Mouse (Mus musculus): Measurements from ENCODE around the gene Acot13.
A peak's percentile ranks its signal among the peaks of the same experiment; 100 is the strongest.
"Not testable (repeated sequence)": the region's sequence is repeated elsewhere in the genome, so short reads cannot be mapped to it uniquely, and the experiment has no call there.

The Acot13 gene

DNA sequence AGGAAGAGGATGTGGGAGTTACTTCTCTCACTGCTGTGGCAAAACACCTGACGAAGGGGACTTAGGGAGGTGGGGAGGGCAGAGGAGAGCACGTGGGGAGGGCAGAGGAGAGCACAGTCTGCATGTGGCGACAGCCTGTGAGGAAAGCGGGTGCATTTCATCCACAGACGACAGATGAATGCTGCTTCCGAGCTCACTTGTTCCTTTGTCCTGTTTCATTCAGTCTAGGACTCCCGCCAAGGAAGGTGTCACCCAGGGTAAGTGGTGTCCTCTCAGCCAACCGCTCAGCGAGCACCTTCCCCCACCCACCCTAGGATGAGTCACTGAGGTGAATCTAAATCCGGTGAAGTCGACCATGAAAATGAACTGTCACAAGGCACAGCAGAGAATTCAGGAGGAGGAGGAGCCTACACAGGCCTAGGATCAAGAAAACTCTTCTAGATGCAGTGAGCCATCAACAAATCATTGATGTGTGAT, 45.3 kb downstream of the Acot13 start:
- DNase-seq (ENCODE audit: low read depth), result no peak

DNA sequence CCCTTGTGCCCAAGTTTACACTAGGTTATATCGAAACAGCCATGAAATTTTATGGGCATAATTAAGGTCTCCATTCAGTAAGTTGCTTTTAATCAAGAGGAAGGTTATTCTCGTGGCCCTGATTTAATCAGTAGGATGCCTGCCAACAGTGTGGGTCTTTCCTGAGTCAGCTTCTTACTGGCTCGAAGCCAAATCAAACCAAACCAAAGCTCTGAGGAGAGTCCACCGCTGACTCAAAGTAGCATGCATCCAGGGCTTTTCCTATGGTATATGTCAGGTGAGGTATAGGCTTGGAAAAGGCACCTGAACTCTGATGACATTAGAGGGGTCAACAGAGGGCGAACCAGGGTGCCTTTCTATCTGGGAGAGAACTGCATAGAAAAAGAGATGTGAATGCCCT, 49.4 kb downstream of the Acot13 start:
- DNase-seq (ENCODE audit: low read depth), result no peak

DNA sequence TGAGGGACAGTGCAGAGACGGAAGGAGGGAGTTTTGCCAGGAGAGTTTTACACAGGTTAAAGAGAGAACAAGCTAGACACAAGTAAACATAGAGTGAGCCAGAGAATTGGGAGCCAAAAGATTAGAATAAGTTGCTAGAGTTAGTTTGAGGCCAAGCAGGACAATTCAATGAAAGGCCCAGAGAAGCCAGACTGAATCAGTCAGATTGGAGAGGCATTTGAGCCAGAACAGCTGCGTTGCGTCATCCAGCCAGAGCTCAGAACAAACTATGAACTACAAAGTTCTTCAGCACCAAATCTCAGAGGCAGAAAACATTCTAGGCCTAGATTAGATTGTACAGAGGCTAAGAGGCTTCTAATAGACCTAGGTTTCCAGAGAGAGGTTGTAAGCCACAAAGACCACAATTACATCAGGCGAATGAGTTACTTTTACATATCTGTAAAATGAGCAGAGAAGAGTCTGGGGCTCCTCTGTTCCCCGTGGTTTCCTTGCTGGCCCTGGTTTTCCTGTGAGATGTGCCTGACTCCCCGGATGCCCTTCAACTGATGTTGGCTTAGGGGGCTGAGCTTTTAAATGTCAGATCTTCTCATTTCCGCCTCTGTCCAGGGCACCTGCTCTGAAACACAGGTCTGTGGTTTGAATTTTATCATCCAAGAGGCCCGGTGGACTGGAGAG, 52.5 kb downstream of the Acot13 start:
- DNase-seq (ENCODE audit: low read depth), result no peak

DNA sequence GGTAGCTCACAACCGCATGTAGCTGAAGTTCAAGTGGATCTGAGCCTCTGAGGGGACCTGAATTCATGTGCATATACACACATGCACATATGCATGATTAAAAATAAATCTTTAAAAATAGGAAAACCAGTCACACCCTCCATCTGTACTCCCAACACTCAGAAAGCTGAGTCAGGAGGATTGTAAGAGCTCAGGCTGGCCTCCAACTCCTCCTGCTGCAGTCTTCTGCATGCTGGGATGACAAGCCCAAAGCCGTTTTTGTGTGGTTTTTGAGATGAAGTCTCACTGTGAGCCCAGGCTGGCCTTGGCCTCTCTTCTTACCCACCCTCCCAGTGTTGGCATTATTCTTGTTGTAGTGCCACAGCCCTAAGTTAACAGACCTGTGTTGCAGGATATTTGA, 53.3 kb downstream of the Acot13 start:
- DNase-seq (ENCODE audit: low read depth), result no peak

DNA sequence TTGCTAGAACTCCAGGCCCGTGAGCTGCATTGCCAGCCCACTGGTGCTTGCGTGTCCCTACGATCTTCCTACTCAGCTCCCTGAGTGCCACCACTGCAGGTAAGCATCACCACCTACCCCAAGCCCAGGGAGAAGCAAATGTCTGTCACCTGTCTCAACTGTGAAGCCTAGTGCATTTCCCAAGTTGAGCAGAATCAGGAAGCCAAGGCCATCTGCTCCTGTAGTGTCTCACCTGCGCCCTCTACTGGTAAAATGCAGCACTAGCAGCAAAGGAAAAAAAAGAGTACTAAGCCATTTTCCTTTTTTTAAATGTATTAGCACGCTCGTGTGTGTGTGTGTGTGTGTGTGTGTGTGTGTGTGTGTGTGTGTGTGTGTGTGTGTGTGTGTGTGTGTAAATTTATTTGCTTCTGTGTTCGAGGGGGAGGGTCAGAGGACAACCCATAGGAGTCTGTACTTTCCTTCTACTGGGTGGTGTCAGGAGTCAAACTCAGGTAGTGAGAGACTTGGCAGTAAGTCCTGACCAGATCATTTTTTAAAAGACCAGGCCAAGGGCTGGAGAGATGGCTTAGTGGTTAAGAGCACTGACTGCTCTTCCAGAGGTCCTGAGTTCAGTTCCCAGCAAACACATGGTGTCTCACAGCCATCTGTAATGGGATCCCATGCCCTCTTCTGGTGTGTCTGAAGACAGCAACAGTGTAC, 55.0 kb downstream of the Acot13 start:
- peak; percentile 73 for DNase-seq (ENCODE audit: low read depth)

DNA sequence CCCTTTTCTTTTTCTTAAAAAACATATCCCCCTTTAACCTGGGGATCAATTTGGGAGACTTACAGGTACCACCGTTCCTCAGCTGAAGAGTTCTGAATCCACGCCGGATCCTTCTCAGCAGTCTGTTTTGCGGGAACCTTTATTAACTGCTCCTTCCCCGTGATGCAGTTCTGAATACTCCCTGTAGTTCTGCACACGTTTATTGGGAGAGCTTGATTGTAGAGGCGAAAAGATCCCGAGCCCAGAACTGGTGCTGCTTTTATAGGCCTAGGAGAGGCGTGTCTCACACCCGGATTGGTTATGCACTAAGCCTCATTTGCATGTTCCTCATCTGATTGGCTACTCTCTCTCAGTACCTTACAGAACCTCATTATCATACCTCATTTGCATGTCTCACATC, 59.9 kb downstream of the Acot13 start:
- DNase-seq (ENCODE audit: low read depth), result not testable (repeated sequence)

All from c-Kit-positive CD71-negative TER-119-negative erythroid progenitor cells, embryonic 14.5 days (primary cell).